Mouse (Mus musculus): ENCODE data around the gene Fuca2. TPM values are rescaled to one million over a fixed set of nuclear protein-coding genes. Genes with fewer than 3 reads are reported as not detected.

Fuca2 gene
- total RNA-seq, 1 experiment from 2014 or later: 46.3 TPM

DNA sequence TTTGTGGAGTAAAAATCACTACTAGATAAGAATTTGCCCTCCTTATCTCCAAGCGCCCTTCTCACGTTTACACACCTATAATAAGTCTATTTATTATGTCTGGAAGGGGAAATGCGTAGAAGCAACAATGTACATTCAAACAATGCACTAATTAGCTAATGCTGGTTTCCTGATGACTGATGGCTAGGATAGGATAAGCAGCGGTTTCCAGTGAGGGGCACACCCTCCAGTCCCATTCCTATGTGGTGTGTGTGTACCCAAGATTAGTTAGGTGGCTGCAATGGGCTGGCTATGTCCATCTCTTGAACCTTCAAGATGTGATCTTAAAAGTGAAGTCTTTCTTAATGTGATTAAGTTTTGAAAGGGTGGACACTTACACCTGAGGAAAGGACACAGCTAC lies 22.5 kb downstream of the Fuca2 start:
- no peak for ATAC-seq (replicated peaks; ENCODE audit: low read depth, poor library complexity, severe bottlenecking)

DNA sequence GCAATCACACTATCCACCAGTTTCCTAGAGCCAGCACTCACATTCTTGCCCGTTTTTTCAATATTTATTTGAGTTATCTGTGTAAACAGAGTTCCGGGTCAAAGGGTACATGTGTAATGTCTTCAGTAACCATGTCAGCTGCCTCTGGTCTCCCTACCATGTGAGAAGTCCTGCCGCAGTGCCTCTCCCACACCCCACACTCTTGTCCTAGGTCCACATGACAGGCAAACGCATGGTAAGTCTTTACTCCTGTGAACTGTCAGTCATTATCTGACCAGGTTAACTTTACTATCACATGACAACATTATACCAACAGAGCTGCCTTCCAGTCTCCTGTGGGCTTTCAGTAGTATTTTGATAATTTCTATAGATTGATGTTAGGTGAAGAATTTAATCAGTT lies 28.8 kb downstream of the Fuca2 start:
- no peak for ATAC-seq (replicated peaks; ENCODE audit: low read depth, poor library complexity, severe bottlenecking)

DNA sequence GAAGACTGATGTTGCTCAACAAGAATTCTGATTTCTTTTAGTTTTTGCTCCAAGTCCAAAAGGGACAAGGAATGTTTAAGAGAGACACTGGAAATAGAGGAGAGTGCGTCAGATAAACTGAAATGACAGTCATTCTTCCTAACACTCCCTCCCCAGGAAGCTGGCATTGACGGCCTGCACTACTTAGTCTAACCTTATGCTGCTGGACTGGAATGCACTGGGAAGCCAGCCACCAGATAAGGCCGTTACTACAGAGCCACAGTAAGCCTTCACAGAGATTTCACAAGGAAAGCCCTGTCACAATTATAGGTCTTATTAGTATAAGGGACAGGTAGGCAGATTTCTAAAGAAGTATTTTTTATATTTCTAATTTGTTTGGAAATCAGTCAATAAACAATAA lies 35.4 kb downstream of the Fuca2 start:
- ATAC-seq (replicated peaks; ENCODE audit: low read depth, poor library complexity, severe bottlenecking): no peak

DNA sequence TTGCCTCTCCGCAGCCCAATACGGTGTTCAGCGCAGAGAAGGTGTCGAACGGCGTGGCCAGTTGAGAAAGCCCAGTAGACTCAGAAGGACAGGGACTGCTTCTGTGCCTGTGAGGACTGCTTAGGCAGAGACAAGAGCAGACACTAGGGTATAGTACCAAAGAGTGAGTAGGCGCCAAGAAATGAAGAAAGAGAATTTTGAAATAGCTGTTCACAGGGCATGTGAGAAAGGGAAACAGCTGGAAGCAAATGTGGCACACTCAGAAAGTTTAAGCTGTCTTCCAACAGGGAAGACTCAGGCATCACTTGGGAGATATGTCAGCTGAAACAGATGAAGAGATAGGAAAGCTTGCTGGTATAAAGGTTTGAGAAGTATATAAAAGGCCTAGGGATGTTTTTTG lies 37.4 kb downstream of the Fuca2 start:
- ATAC-seq (replicated peaks; ENCODE audit: low read depth, poor library complexity, severe bottlenecking): no peak

DNA sequence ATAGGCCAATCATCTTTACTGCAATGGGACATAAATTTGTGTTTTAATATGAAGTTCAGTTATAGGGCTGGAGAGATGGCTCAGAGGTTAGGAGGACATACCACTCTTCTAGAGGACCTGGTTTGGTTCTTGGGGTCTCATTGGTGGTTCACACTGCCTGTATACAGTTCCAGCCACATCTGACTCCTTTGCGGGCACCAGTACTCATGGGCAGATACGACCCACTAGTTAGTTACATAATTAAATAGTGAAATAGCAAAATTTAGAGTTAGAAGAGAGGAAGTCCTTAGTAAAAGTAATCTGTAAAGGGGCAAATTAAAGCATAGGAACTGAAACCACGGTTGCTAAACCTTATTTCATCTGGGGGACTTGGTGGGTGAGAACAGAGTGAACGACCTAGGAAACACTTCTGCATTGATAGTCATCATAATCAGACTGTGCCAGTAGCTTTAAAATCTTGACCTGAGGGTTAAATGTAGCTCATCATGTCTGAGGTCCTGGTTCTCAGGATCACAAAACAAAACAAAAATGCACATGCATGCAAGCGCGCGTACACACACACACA lies 40.5 kb downstream of the Fuca2 start:
- ATAC-seq (replicated peaks; ENCODE audit: low read depth, poor library complexity, severe bottlenecking): peak; percentile 79

DNA sequence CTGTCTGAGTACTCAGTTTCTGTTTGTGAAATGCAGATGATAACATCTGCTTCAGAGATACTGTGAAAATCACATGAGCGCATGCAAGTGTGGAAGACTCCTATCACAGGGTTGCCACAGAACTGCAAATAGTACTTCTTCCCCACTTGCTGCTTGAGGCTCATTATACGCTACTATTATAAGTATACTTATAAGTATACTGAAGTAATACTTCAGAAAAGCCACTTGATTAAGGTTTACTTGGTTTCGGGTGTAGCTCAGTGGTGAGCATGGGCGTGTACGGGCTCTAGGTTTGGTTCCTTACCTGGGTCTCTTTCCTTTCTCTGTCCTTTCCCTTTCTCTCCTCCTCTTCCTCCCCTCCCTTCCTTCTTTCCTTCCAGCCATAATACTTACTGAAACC lies 42.4 kb downstream of the Fuca2 start:
- no peak for ATAC-seq (replicated peaks; ENCODE audit: low read depth, poor library complexity, severe bottlenecking)

DNA sequence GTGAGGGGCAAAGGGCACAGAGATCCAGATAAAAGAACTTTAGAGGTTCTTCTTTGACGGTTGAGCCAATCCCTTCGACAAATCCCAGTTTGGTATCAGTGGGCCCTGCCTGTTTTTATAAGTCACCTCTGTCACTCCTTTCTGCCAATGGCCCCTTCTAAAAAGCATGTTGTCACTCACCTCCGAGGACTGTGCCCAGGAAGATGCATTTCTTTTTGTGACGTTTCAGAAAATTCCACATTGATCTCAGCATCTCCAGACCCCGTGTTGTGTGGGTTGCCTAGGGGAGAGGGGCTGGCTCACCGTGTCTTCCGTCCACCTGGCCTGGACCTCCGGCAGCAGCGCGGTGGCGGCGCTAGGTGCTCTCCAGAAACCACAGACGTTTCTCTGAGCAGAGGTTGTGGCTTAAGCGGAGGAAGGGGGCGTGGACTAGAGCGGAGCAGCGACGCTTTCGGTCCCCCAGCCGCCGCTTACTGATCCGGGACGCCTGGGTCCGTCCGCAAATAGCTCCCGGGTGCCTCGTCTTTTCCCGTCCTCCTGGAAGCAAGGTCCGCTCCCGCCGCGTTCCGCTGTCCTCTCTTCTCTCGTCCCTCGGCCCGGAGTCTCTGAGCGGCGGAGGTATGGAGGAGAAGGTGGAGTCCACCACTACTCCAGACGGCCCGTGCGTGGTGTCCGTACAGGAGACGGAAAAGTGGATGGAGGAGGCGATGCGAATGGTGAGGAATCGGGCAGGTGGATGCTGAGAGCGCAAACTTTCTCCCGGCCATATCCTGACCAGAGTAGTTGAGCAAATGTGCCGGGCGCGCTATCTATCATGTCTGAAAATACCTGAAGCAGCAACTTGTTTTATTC lies 53.5 kb downstream of the Fuca2 start, which contains the start of the genes Adat2 and Pex3:
Adat2 (plus strand) TSS at position 249 of the 852 bp plus-strand sequence.
Pex3 (minus strand) TSS at position 497 of the 852 bp plus-strand sequence.
- peak; percentile 99 for ATAC-seq (replicated peaks; ENCODE audit: low read depth, poor library complexity, severe bottlenecking)

DNA sequence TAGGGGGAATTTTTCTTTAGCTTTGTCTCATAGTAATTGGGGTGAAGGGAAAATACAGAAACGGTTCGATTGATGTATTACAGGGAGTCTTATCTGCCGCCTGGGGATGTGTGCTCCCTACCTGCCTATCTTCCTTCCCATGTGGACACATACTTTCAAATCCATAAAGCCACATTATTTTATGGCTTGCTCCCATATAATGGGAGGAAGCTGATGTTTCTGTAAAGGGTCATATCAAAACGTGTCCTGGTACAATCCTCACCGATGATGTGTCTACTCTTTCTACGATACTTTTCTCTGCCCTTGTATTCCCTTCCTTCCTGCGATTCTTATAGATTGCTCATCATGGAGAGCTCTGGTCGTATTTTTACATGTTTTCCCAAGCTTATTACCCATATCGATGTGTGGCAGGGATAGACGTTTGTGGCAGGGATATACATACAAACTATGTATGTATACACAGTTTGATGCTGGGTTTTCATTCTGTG lies 54.2 kb downstream of the Fuca2 start:
- ATAC-seq (replicated peaks; ENCODE audit: low read depth, poor library complexity, severe bottlenecking): peak; percentile 12

DNA sequence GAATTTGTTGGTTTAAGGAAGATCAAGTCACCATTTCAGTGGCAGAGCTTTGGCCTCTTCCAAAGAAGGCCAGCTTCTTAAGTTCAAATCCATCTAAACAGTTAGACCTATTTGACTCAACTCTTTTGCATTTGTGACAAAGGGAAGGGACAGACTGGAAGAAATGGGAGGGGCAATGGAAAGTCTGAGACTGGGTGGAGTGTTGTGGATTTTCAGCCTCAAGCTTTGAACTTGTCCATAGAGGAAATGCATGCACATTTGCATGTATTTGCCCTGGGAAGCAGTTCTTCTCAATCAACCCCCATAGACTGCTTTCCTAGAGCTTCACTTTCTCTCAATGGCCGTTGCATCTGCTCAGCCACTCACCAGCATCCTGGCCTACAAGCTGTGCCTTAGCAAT lies 55.0 kb downstream of the Fuca2 start:
- no peak for ATAC-seq (replicated peaks; ENCODE audit: low read depth, poor library complexity, severe bottlenecking)

DNA sequence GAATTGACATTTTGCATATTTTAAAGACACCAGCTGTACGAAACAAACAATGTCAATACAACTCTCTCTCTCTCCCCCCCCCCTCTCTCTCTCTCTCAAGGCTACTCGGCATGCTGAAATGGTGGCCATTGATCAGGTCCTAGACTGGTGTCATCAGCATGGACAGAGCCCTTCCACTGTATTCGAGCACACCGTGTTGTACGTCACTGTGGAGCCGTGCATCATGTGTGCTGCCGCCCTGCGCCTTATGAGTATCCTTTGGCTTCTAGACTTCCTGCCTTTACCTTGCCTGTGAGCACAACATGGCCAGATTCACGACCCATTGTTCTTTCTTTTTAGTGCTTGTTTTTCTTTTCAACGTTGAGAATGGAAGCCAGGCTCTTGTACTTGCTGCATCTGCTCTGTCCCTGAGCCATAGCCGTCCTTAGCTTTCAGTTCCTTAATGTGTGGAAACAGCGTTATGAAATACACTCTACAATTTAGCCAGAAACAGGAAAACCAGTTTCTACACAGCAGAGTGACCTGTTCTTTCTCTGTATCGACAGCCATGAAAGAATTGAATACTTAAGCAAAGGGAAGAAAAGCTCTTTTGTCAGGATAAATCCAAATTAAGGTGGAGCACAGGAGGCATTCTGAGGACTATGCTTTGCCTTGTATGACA lies 60.8 kb downstream of the Fuca2 start:
- ATAC-seq (replicated peaks; ENCODE audit: low read depth, poor library complexity, severe bottlenecking): peak; percentile 80

DNA sequence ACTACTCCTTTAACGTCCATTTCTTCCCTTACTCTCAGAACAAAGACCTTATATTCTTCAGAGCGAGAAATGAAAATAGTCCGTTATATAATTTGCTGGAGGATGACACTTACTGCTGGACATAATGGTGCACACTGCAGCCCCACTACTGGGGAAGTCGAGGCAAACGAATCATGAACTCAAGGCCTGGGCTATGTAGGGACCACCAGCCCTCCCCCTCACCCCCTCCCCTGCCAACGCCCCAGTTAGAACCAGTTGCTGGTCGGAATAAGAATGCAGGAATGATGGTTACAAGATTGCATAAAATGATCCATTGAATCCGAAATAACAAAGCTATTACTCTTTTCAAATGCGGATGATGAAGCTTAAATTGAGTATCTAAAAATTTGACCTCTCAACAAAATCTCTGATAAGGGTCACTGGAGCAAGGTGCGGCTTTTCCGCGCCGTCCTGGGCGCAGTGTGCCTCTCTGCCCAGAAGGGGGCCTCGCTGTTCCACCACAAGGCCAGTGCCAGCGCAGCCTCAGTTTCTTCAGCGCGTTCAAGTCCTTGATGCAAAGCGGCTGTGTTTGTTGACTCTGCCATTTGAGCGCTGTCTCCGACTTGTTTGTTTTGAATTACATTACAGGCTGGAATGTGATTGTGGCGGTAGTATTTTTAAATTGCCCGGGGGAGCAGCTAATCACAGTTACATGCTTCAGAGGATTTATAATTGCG lies 65.2 kb downstream of the Fuca2 start:
- ATAC-seq (replicated peaks; ENCODE audit: low read depth, poor library complexity, severe bottlenecking): peak; percentile 85

DNA sequence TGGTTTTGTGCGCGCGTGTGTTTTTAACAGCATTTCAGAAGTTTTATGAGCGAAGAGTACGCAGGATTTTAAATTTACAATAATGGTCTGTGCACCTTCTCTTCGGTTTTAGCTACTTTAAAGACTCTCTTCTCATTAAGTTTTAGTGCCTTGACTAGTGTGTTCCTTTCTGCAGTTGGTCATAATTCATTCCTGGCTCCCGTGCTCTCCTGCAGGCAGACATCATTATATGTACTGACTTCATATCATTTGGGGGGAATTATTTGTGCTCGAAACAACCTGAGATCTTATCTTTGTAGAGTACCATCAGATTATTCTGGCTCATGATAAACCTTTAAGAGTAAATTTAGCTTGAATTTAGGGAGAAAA lies 65.7 kb downstream of the Fuca2 start:
- ATAC-seq (replicated peaks; ENCODE audit: low read depth, poor library complexity, severe bottlenecking): no peak

DNA sequence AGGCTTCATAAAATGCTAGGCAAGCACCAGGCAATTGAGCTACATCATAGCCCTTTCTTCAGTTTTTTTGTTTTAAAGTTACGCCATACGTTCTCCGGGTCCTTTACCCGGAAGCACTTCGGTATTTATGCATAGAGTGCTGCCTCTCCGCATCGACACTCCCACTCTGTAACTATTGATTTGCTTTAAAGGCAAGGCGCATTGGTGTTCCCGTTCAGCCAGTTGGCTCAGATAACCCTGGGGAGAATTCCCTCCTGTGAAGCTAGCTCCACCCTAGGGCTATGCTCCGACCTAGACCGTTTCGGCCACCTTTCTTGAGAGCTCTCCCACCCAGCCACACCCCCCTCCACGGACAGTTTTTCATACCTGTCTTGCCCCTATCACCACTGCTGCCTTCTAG lies 67.1 kb downstream of the Fuca2 start:
- no peak for ATAC-seq (replicated peaks; ENCODE audit: low read depth, poor library complexity, severe bottlenecking)

Other genes with a start within 250 kb of the Fuca2 start
- 25.9 and 27.6 TPM in 2 replicates for gene Phactr2, start 25.1 kb upstream of the Fuca2 start, total RNA-seq (2017)
- 2.7 TPM in 2 replicates for gene Adat2, start 53.4 kb downstream of the Fuca2 start, total RNA-seq (2017)
- gene Pex3, start 53.6 kb downstream of the Fuca2 start, total RNA-seq (2017): 15.4 and 23.3 TPM in 2 replicates

Data from common myeloid progenitor, adult 5-6 weeks (primary cell).